Mouse (Mus musculus): Measurements from ENCODE around the gene Upk3b. TPM values are rescaled to one million over a fixed set of nuclear protein-coding genes. Genes with fewer than 3 reads are reported as not detected.
A peak's percentile ranks its signal among the peaks of the same experiment; 100 is the strongest.

The Upk3b gene
- polyA plus RNA-seq, 1 experiment from 2014 or later = not detected

- 17% methylated on average over 14 of the region's 14 CpGs for WGBS
- no peaks in the 10 kb centered on the region for H3K27me3 ChIP-seq (ENCODE audit: control insufficient read depth, insufficient read depth, low read length)
- H3K4me1 ChIP-seq (ENCODE audit: control insufficient read depth, insufficient read depth, low read length) = peaks cover 21% of the 10 kb centered on the region
- H3K9ac ChIP-seq (replicated peaks; ENCODE audit: low read length) = no peak overlapping the region
- DNase-seq (no peak), ATAC-seq (ENCODE audit: low FRiP score, low TSS enrichment) (no peak)
- H3K27ac ChIP-seq (replicated peaks; ENCODE audit: low read depth, low read length) = no peak overlapping the region
- H3K9me3 ChIP-seq (ENCODE audit: control insufficient read depth, low read length) = no peaks in the 10 kb centered on the region
- H3K36me3 ChIP-seq (ENCODE audit: control insufficient read depth, insufficient read depth, low read length) = no peaks in the 10 kb centered on the region
- H3K4me2 ChIP-seq (ENCODE audit: low read length) = no peak overlapping the region
- H3K4me3 ChIP-seq (replicated peaks; ENCODE audit: low read depth, low read length) = no peak overlapping the region
These were observed 50.7 kb downstream of the Upk3b start for GRCm38 (mm10) chr5:136088821-136089575.

DNA sequence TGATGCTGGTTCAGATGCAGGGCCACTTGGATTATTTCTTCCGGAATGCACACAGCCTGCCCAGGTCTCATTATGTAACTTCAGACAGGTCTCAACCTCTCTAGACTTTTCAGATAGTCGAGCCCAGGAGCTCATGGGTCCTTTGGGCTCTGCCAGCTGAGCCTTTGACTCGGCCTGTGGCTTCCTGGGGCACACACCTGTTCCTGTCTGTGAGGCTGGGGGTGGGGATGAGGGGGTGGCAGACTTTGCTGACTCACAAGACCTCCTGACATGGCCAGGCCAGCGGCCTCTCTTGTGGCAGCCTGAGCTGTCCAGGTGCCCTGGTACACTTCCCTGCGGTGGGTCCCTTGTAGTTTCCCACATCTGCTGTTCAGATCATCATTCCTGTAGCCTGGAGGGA lies 53.6 kb downstream of the Upk3b start:
- no peaks in the 10 kb centered on the region for H3K27me3 ChIP-seq (ENCODE audit: control insufficient read depth, insufficient read depth, low read length)
- 71% methylated on average over 5 of the region's 5 CpGs for WGBS

DNA sequence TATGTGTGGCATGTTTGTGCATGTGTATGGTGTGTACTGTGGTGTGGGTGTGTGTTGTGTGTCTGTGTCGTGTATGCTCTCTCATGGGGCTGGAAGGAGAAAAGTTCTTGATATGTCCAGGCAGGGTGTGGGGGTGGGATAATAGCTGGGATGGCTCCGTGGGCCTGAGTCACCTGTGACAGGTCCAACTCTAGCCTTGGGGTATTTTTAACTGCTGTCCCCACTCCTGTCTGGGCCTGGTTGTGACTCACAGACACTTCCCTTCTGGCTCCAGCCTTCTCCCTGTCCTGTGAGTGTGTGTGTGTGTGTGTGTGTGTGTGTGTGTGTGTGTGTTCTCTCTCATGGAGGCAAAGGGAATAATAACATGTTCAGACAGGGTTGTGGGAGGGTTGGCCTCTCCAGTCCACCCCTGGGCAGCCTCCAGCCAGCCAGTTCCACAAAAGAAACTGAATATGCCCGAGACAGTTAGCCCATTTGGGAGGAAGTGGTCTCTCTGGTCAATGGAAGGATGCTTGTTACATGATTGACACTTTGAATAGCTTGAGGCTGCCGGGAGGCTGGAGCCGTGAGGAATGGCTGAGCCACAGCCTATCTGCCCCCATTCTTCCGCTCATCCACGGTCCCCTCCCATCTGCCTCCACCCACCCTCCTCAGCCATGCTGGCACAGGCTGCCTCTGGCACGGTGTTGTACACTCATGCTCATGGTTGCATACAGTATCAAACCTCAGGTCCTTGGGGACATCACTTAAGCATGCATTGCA lies 56.1 kb downstream of the Upk3b start:
- DNase-seq = peak; percentile 9
- Histone ChIP-seq H3K4me1 (ENCODE audit: control insufficient read depth, insufficient read depth, low read length) (no peaks in the 10 kb centered on the region), H3K9me3 (ENCODE audit: control insufficient read depth, low read length) (no peaks in the 10 kb centered on the region), H3K36me3 (ENCODE audit: control insufficient read depth, insufficient read depth, low read length) (no peaks in the 10 kb centered on the region), H3K27me3 (ENCODE audit: control insufficient read depth, insufficient read depth, low read length) (no peaks in the 10 kb centered on the region), H3K4me2 (ENCODE audit: low read length) (no peak overlapping the region), H3K9ac (replicated peaks; ENCODE audit: low read length) (no peak overlapping the region), H3K27ac (replicated peaks; ENCODE audit: low read depth, low read length) (no peak overlapping the region), H3K4me3 (replicated peaks; ENCODE audit: low read depth, low read length) (no peak overlapping the region)
- 42% methylated on average over 8 of the region's 8 CpGs for WGBS
- ATAC-seq (ENCODE audit: low FRiP score, low TSS enrichment) = no peak

More for the DNA sequence above, 53.6 kb downstream of the Upk3b start:
- Histone ChIP-seq H3K4me2 (ENCODE audit: low read length) (no peak overlapping the region), H3K9me3 (ENCODE audit: control insufficient read depth, low read length) (no peaks in the 10 kb centered on the region), H3K9ac (replicated peaks; ENCODE audit: low read length) (no peak overlapping the region), H3K27ac (replicated peaks; ENCODE audit: low read depth, low read length) (no peak overlapping the region), H3K4me3 (replicated peaks; ENCODE audit: low read depth, low read length) (no peak overlapping the region), H3K36me3 (ENCODE audit: control insufficient read depth, insufficient read depth, low read length) (no peaks in the 10 kb centered on the region), H3K4me1 (ENCODE audit: control insufficient read depth, insufficient read depth, low read length) (no peaks in the 10 kb centered on the region)
- DNase-seq = no peak
- no peak for ATAC-seq (ENCODE audit: low FRiP score, low TSS enrichment)

GRCm38 (mm10) chr5:136095089-136095488 lies 56.8 kb downstream of the Upk3b start:
- WGBS = 66% methylated on average over 7 of the region's 7 CpGs
- Histone ChIP-seq H3K36me3 (ENCODE audit: control insufficient read depth, insufficient read depth, low read length) (no peaks in the 10 kb centered on the region), H3K9me3 (ENCODE audit: control insufficient read depth, low read length) (no peaks in the 10 kb centered on the region), H3K4me1 (ENCODE audit: control insufficient read depth, insufficient read depth, low read length) (no peaks in the 10 kb centered on the region), H3K9ac (replicated peaks; ENCODE audit: low read length) (no peak overlapping the region), H3K27ac (replicated peaks; ENCODE audit: low read depth, low read length) (no peak overlapping the region), H3K4me2 (ENCODE audit: low read length) (no peak overlapping the region), H3K4me3 (replicated peaks; ENCODE audit: low read depth, low read length) (no peak overlapping the region), H3K27me3 (ENCODE audit: control insufficient read depth, insufficient read depth, low read length) (no peaks in the 10 kb centered on the region)
- no peak for DNase-seq
- no peak for ATAC-seq (ENCODE audit: low FRiP score, low TSS enrichment)

Other genes with a start within 250 kb of the Upk3b start
- gene Srrm3, start 231.6 kb upstream of the Upk3b start, polyA plus RNA-seq (2014; fragmentation: Nextera tagmentation; extraction: Ambion mirVana) = 59.8 and 66.2 TPM in 2 replicates
- gene Hspb1, start 150.6 kb upstream of the Upk3b start, polyA plus RNA-seq (2014; fragmentation: Nextera tagmentation; extraction: Ambion mirVana) = 5.5 and 6.4 TPM in 2 replicates
- 420 and 582 TPM in 2 replicates for gene Ywhag, start 103.9 kb upstream of the Upk3b start, polyA plus RNA-seq (2014; fragmentation: Nextera tagmentation; extraction: Ambion mirVana)
- gene Ssc4d, start 64.0 kb upstream of the Upk3b start, polyA plus RNA-seq (2014; fragmentation: Nextera tagmentation; extraction: Ambion mirVana) = 1.4 and 1.9 TPM in 2 replicates
- 0.16 TPM in 1 of 2 replicates, not detected in the other for gene Zp3, start 58.4 kb upstream of the Upk3b start, polyA plus RNA-seq (2014; fragmentation: Nextera tagmentation; extraction: Ambion mirVana)
- 23.0 and 24.0 TPM in 2 replicates for gene Dtx2, start 43.7 kb upstream of the Upk3b start, polyA plus RNA-seq (2014; fragmentation: Nextera tagmentation; extraction: Ambion mirVana)
- not detected in 2 replicates for gene Upk3bl, start 16.0 kb downstream of the Upk3b start, polyA plus RNA-seq (2014; fragmentation: Nextera tagmentation; extraction: Ambion mirVana)
- 16.9 and 17.1 TPM in 2 replicates for gene Rasa4, start 45.4 kb downstream of the Upk3b start, polyA plus RNA-seq (2014; fragmentation: Nextera tagmentation; extraction: Ambion mirVana)
- gene Polr2j, start 78.1 kb downstream of the Upk3b start, polyA plus RNA-seq (2014; fragmentation: Nextera tagmentation; extraction: Ambion mirVana) = 233 and 265 TPM in 2 replicates
- gene Lrwd1, start 97.6 kb downstream of the Upk3b start, polyA plus RNA-seq (2014; fragmentation: Nextera tagmentation; extraction: Ambion mirVana) = 22.7 and 24.5 TPM in 2 replicates
- 16.8 and 20.0 TPM in 2 replicates for gene Alkbh4, start 97.7 kb downstream of the Upk3b start, polyA plus RNA-seq (2014; fragmentation: Nextera tagmentation; extraction: Ambion mirVana)
- gene Orai2, start 132.2 kb downstream of the Upk3b start, polyA plus RNA-seq (2014; fragmentation: Nextera tagmentation; extraction: Ambion mirVana) = 38.2 and 46.8 TPM in 2 replicates
- 60.8 and 67.1 TPM in 2 replicates for gene Prkrip1, start 160.5 kb downstream of the Upk3b start, polyA plus RNA-seq (2014; fragmentation: Nextera tagmentation; extraction: Ambion mirVana)
- 23.9 and 30.8 TPM in 2 replicates for gene Sh2b2, start 208.1 kb downstream of the Upk3b start, polyA plus RNA-seq (2014; fragmentation: Nextera tagmentation; extraction: Ambion mirVana)

Data from midbrain, embryonic 14.5 days (tissue).